Mouse (Mus musculus): ENCODE measurements around the gene Map3k13. TPM values are rescaled to one million over a fixed set of nuclear protein-coding genes. Genes with fewer than 3 reads are reported as not detected.
A peak's percentile ranks its signal among the peaks of the same experiment; 100 is the strongest.

Gene Map3k13
- polyA plus RNA-seq, 1 experiment = 13.3 TPM

GRCm38 (mm10) chr16:21857126-21857644 lies 63.0 kb downstream of the Map3k13 start:
- no peaks in the 10 kb centered on the region for H3K27me3 ChIP-seq (ENCODE audit: control insufficient read depth, insufficient read depth, low read length)
- 45% methylated on average over 4 of the region's 4 CpGs for WGBS
- no peak for DNase-seq
- TF ChIP-seq CTCF (IDR thresholded peaks at IDR 0.05; ENCODE audit: borderline replicate concordance, insufficient read depth, low read depth, low read length) (no peak), POLR2A (IDR thresholded peaks at IDR 0.05; ENCODE audit: borderline replicate concordance, insufficient read depth, low read length) (no peak)
- peaks cover 21% of the 10 kb centered on the region for H3K4me1 ChIP-seq (ENCODE audit: control insufficient read depth, insufficient read depth, low read length)
- H3K4me3 ChIP-seq (replicated peaks; ENCODE audit: insufficient read depth, low read depth, low read length) = no peak overlapping the region
- H3K27ac ChIP-seq (ENCODE audit: insufficient read depth, low read length) = no peak overlapping the region

GRCm38 (mm10) chr16:21858163-21858562 lies 64.0 kb downstream of the Map3k13 start:
- DNase-seq = no peak
- WGBS = 86% methylated on average over 6 of the region's 6 CpGs
- Histone ChIP-seq H3K27me3 (ENCODE audit: control insufficient read depth, insufficient read depth, low read length) (no peaks in the 10 kb centered on the region), H3K27ac (ENCODE audit: insufficient read depth, low read length) (no peak overlapping the region), H3K4me1 (ENCODE audit: control insufficient read depth, insufficient read depth, low read length) (peaks cover 18% of the 10 kb centered on the region), H3K4me3 (replicated peaks; ENCODE audit: insufficient read depth, low read depth, low read length) (no peak overlapping the region)
- TF ChIP-seq CTCF (IDR thresholded peaks at IDR 0.05; ENCODE audit: borderline replicate concordance, insufficient read depth, low read depth, low read length) = no peak
- no peak for TF ChIP-seq POLR2A (IDR thresholded peaks at IDR 0.05; ENCODE audit: borderline replicate concordance, insufficient read depth, low read length)

GRCm38 (mm10) chr16:21858882-21859281 lies 64.7 kb downstream of the Map3k13 start:
- Histone ChIP-seq H3K4me1 (ENCODE audit: control insufficient read depth, insufficient read depth, low read length) (peaks cover 16% of the 10 kb centered on the region), H3K4me3 (replicated peaks; ENCODE audit: insufficient read depth, low read depth, low read length) (no peak overlapping the region), H3K27ac (ENCODE audit: insufficient read depth, low read length) (no peak overlapping the region), H3K27me3 (ENCODE audit: control insufficient read depth, insufficient read depth, low read length) (no peaks in the 10 kb centered on the region)
- DNase-seq = no peak
- TF ChIP-seq POLR2A (IDR thresholded peaks at IDR 0.05; ENCODE audit: borderline replicate concordance, insufficient read depth, low read length) (no peak), CTCF (IDR thresholded peaks at IDR 0.05; ENCODE audit: borderline replicate concordance, insufficient read depth, low read depth, low read length) (no peak)
- 67% methylated on average over 8 of the region's 8 CpGs for WGBS

- no peak overlapping the region for H3K27ac ChIP-seq (ENCODE audit: insufficient read depth, low read length)
- no peak for DNase-seq
- H3K4me1 ChIP-seq (ENCODE audit: control insufficient read depth, insufficient read depth, low read length) = peaks cover 20% of the 10 kb centered on the region
- TF ChIP-seq POLR2A (IDR thresholded peaks at IDR 0.05; ENCODE audit: borderline replicate concordance, insufficient read depth, low read length) (no peak), CTCF (IDR thresholded peaks at IDR 0.05; ENCODE audit: borderline replicate concordance, insufficient read depth, low read depth, low read length) (no peak)
- no peak overlapping the region for H3K4me3 ChIP-seq (replicated peaks; ENCODE audit: insufficient read depth, low read depth, low read length)
- no peaks in the 10 kb centered on the region for H3K27me3 ChIP-seq (ENCODE audit: control insufficient read depth, insufficient read depth, low read length)
- 94% methylated on average over 3 of the region's 3 CpGs for WGBS
Observed at GRCm38 (mm10) chr16:21862448-21862847, 68.3 kb downstream of the Map3k13 start.

GRCm38 (mm10) chr16:21865250-21865982 lies 71.3 kb downstream of the Map3k13 start:
- 36% methylated on average over 7 of the region's 7 CpGs for WGBS
- DNase-seq = peak in 1 of 2 experiments; percentile 40
- no peaks in the 10 kb centered on the region for H3K27me3 ChIP-seq (ENCODE audit: control insufficient read depth, insufficient read depth, low read length)
- 0 out of 2 replicates have a peak overlapping the region, but pooled peaks have one; percentile 13 for H3K27ac ChIP-seq (ENCODE audit: insufficient read depth, low read length)
- TF ChIP-seq CTCF (IDR thresholded peaks at IDR 0.05; ENCODE audit: borderline replicate concordance, insufficient read depth, low read depth, low read length) (no peak), POLR2A (IDR thresholded peaks at IDR 0.05; ENCODE audit: borderline replicate concordance, insufficient read depth, low read length) (no peak)
- peaks cover 24% of the 10 kb centered on the region for H3K4me1 ChIP-seq (ENCODE audit: control insufficient read depth, insufficient read depth, low read length)
- no peak overlapping the region for H3K4me3 ChIP-seq (replicated peaks; ENCODE audit: insufficient read depth, low read depth, low read length)

- H3K4me3 ChIP-seq (replicated peaks; ENCODE audit: insufficient read depth, low read depth, low read length) = no peak overlapping the region
- no peak overlapping the region for H3K27ac ChIP-seq (ENCODE audit: insufficient read depth, low read length)
Observed at GRCm38 (mm10) chr16:21865983-21866575, 71.9 kb downstream of the Map3k13 start.

GRCm38 (mm10) chr16:21867727-21868126 lies 73.6 kb downstream of the Map3k13 start:
- Histone ChIP-seq H3K27ac (ENCODE audit: insufficient read depth, low read length) (no peak overlapping the region), H3K4me3 (replicated peaks; ENCODE audit: insufficient read depth, low read depth, low read length) (no peak overlapping the region), H3K27me3 (ENCODE audit: control insufficient read depth, insufficient read depth, low read length) (no peaks in the 10 kb centered on the region), H3K4me1 (ENCODE audit: control insufficient read depth, insufficient read depth, low read length) (peaks cover 24% of the 10 kb centered on the region)
- DNase-seq = no peak
- no peak for TF ChIP-seq CTCF (IDR thresholded peaks at IDR 0.05; ENCODE audit: borderline replicate concordance, insufficient read depth, low read depth, low read length)
- no peak for TF ChIP-seq POLR2A (IDR thresholded peaks at IDR 0.05; ENCODE audit: borderline replicate concordance, insufficient read depth, low read length)
- WGBS = 90% methylated on average over 3 of the region's 3 CpGs

More at GRCm38 (mm10) chr16:21865983-21866575, 71.9 kb downstream of the Map3k13 start:
- peaks cover 24% of the 10 kb centered on the region for H3K4me1 ChIP-seq (ENCODE audit: control insufficient read depth, insufficient read depth, low read length)
- no peaks in the 10 kb centered on the region for H3K27me3 ChIP-seq (ENCODE audit: control insufficient read depth, insufficient read depth, low read length)
- TF ChIP-seq POLR2A (IDR thresholded peaks at IDR 0.05; ENCODE audit: borderline replicate concordance, insufficient read depth, low read length) (no peak), CTCF (IDR thresholded peaks at IDR 0.05; ENCODE audit: borderline replicate concordance, insufficient read depth, low read depth, low read length) (no peak)
- no peak for DNase-seq
- WGBS = 40% methylated on average over 11 of the region's 11 CpGs
